Mouse (Mus musculus) thymus, postnatal 14 days (tissue): Measurements from ENCODE around the gene Hcfc1r1.
A peak's percentile ranks its signal among the peaks of the same experiment; 100 is the strongest.

Experiments used
- DNase-seq: peaks from one replicate; pipeline ENCODE4 v3.0.0; 2021

Gene Hcfc1r1

GRCm38 (mm10) chr17:23675564-23676281 lies 2.3 kb downstream of the Hcfc1r1 start:
- DNase-seq: peak; percentile 34

GRCm38 (mm10) chr17:23676473-23677031 lies 3.2 kb downstream of the Hcfc1r1 start:
- peak; percentile 50 for DNase-seq

GRCm38 (mm10) chr17:23677236-23677679 lies 3.9 kb downstream of the Hcfc1r1 start, which contains the start of gene Tnfrsf12a:
TSS of gene Tnfrsf12a (minus strand) at chr17:23677468.
- DNase-seq: peak; percentile 91

DNA sequence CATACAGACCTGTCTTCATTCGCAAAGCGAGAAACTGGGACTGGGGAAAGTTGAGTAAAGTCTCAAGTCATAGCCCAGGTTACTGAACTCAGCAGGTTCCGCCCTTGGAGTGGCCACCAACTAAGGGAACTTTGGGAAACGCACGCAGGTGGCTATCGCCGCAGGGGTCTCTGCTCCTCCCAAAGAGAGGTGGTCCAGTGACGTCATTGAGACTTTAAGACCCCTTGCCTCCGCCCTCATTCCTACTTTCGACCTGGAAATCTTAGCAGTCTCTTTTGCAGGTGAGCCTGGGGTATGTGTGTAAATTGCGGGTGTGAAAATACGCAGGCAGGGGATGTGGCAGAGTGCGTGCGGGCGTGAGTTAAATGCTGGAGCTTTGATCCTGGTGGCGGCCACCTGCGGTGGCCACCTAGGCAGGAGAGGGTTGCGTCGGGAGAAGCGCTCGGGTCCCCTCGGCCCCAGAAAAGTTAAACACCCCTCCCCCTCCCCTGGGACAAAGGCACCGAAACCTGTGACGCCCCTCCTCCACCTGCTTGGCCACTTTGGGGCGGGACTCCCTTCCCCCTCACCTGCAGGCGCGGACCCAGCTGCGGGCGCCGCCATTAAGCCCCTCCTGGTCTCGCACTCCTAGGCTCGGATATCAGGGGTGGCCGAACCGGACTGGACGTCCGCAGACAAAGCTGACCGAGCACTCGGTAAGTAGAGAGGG lies 5.9 kb downstream of the Hcfc1r1 start, which contains the start of gene Cldn6:
Cldn6 (plus strand) TSS at position 123 of the 709 bp plus-strand sequence.
- DNase-seq: no peak

DNA sequence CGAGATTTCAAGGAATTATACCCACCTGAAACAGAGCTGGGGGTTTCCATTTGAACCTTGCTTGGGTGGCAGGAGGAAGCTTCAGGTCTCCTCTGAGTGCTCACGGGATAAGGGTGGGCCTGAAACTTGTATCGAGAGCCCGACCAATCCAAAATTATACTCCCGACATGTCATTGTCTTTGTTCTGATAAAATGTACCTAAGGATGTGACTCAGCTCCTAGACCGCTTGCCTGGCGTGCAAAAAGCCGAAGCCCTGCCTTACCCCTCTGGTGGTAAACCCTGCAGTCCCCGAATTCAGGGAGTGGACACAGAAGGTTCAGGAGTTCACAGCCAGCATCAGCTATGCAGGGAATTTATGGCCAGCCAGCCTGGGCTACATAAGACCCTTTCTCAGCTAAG lies 6.9 kb downstream of the Hcfc1r1 start:
- no peak for DNase-seq

- no peak for DNase-seq
These were observed 7.7 kb downstream of the Hcfc1r1 start for GRCm38 (mm10) chr17:23681086-23681485.

DNA sequence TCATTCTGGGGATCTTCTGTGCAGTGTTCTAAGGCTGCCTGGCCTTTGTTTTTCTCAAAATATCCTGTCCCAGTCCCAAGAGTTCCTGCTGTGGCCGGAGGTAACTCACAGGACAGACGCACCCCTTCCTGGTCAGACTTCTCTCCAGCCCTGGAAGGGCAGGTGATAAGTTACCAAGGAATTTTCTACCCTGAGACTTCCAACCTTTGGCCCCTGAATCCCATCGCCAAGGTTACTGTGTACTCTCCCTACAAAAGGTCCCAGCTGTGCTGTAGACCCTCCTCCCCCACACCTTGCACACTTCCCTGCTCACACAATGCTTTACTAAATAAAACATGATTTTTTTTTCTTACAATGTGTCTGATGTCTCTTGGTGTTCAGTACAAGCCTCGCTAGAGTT lies 8.7 kb downstream of the Hcfc1r1 start:
- no peak for DNase-seq

GRCm38 (mm10) chr17:23682530-23682929 lies 9.1 kb downstream of the Hcfc1r1 start:
- no peak for DNase-seq

- no peak for DNase-seq
These were observed 9.8 kb downstream of the Hcfc1r1 start for GRCm38 (mm10) chr17:23683226-23683625.

- DNase-seq: no peak
These were observed 10.7 kb downstream of the Hcfc1r1 start, which contains the start of gene Cldn9 for GRCm38 (mm10) chr17:23683856-23684672. TSS of gene Cldn9 (minus strand) at chr17:23684026.

DNA sequence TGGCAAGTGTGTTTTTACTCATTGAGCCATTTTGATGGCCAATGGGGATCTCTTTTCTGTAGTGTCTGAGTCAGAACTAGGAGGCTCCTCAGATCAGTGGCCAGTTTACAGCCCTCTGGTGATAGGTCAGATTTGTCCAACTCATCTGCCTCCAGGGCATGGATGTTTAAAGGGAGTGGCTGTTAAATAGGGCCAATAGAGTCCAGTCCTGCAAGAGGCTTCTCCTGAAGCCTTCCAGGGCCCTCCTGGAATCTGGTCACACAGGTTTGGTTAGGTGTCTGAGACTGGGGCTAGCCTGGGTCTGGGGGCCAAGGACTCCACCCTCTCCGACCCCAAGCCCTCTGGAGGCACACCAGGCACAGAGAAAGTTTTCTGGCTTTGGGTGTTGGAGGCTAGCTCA lies 21.1 kb downstream of the Hcfc1r1 start:
- no peak for DNase-seq

DNA sequence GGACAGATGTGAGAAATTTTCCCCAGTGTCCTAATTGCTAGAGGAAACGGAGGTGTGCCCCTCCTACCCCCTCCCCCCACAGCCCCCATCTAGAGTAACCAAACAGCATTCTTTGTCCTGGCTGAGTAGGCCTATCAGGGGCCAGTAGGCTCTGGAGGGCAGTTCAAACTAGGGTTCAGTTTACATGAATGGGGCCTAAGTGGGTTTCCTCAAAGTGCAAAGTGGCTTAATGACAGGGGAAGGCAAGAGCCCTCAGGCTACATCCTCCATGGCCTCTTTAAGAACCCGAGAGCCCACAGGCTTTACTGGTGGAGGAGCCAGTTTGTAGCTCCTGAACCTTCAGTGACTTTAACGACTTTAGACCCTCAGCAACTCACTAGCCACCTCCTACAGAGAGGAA lies 22.4 kb downstream of the Hcfc1r1 start:
- no peak for DNase-seq

GRCm38 (mm10) chr17:23699131-23700077 lies 26.0 kb downstream of the Hcfc1r1 start:
- DNase-seq: peak; percentile 25

DNA sequence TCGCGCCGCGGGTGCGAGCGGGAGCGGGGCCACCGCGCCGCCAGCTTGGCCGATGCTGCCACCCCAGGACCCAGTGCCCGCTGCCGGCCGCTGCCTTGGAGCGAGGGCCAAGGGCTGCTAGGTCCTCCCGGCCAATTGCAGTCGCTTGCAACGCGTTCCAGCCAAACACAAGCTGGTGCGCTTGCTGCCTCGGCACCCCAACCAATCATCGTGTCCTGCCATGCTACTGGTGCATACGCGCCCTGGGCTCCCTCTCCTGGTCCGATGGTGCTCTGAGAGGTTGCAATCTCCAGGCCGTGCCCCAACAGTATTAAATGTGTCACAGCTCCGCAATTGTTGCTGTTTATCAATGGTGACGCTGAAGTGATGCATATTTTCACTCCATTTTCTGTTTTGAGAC lies 26.7 kb downstream of the Hcfc1r1 start:
- DNase-seq: peak; percentile 85

GRCm38 (mm10) chr17:23703301-23703700 lies 29.9 kb downstream of the Hcfc1r1 start:
- DNase-seq: no peak

- no peak for DNase-seq
These were observed 31.3 kb downstream of the Hcfc1r1 start for GRCm38 (mm10) chr17:23704741-23705140.

GRCm38 (mm10) chr17:23705525-23706104 lies 32.2 kb downstream of the Hcfc1r1 start:
- no peak for DNase-seq

DNA sequence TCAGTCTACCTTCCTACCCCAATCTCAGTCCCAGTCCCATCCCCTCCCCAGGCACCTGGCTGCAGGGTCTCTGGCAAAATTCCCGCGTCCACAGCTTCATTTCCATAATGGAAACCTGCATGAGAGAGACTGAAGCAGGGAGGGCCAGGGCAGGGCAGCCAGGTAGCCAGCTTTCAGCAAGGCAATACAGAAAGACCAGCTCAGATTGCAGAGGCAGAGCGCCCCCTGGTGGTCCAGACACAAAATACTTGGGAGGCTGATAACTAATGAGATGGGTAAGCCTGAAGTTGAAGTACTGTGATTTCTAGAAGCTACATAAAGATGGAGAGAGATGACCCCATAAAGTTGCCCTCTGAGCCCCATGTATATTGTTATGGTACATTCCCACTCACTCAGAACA lies 32.8 kb downstream of the Hcfc1r1 start:
- peak; percentile 72 for DNase-seq

GRCm38 (mm10) chr17:23717003-23717402 lies 43.6 kb downstream of the Hcfc1r1 start:
- no peak for DNase-seq

- no peak for DNase-seq
These were observed 46.1 kb downstream of the Hcfc1r1 start for GRCm38 (mm10) chr17:23719455-23719854.

GRCm38 (mm10) chr17:23721886-23722285 lies 48.5 kb downstream of the Hcfc1r1 start:
- DNase-seq: no peak
